Mouse (Mus musculus): ENCODE data around the gene Lbhd2. TPM values are rescaled to one million over a fixed set of nuclear protein-coding genes. Genes with fewer than 3 reads are reported as not detected.

Gene Lbhd2
- total and polyA plus RNA-seq, 3 experiments: not detected

DNA sequence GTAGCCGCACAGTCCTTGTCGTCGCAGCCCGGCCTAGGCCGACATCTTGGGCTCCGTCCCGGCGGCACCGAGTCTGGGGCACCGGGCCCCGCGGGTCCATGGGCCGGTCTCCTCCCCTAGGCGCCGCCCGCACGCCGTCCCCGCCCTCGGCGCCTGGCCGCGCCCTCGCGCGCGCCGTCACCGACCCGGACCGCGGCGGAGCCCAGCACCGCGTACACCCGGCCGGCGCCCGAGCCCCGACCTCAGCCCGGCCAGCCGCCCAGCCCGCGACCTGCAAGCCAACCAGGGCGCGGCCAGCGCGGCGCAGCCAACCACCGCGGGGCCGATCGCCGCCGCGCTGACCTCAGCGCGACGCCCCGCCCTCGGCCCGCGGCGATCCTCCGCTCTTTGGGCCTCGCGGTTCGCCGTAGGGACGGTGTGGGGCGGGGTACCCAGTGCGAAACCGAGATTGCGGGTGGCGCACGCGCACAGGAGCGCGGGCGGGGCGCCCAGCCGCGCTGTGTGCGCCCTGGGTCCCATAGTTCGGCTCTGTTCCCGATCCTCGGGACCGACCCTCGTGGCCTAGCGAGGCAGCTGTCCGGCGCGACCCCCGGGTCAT, 29.1 kb upstream of the Lbhd2 start, which contains the start of gene Cdc42bpb:
Gene Cdc42bpb (minus strand): TSS at position 343 of the 598 bp plus-strand sequence.
- Histone ChIP-seq H3K9me3 (replicated peaks) (peaks cover 18% of the 10 kb centered on the region), H3K27me3 (ENCODE audit: insufficient read depth, low read length) (peaks cover 6% of the 10 kb centered on the region; the same call in 1 of the 2 replicates), H3K4me3 (ENCODE audit: low read depth, low read length) (peak within 1 kb of the TSS; percentile 40; the same call in 1 of the 2 replicates), H3K4me1 (ENCODE audit: insufficient read depth, low read depth, low read length) (no peaks in the 10 kb centered on the region), H3K36me3 (replicated peaks) (no peaks in the 10 kb centered on the region)
- TF ChIP-seq TAL1 (conservative IDR thresholded peaks at IDR 0.05; ENCODE audit: low read depth, low read length): no peak
- no peak for TF ChIP-seq POLR2AphosphoS5 (IDR thresholded peaks at IDR 0.05; ENCODE audit: insufficient replicate concordance, low read depth, low read length)
- no peak for TF ChIP-seq GATA1 (IDR thresholded peaks at IDR 0.05; ENCODE audit: borderline replicate concordance, low read length)
- TF ChIP-seq CTCF (IDR thresholded peaks at IDR 0.05; ENCODE audit: low read depth, low read length): no peak
- TF ChIP-seq GATA2 (IDR thresholded peaks at IDR 0.05; ENCODE audit: borderline replicate concordance, low read depth, low read length): no peak
- no peak for DNase-seq (ENCODE audit: low spot score)
- ATAC-seq (ENCODE audit: extremely low read depth, insufficient number of reproducible peaks, low FRiP score, poor library complexity, severe bottlenecking): no peak

DNA sequence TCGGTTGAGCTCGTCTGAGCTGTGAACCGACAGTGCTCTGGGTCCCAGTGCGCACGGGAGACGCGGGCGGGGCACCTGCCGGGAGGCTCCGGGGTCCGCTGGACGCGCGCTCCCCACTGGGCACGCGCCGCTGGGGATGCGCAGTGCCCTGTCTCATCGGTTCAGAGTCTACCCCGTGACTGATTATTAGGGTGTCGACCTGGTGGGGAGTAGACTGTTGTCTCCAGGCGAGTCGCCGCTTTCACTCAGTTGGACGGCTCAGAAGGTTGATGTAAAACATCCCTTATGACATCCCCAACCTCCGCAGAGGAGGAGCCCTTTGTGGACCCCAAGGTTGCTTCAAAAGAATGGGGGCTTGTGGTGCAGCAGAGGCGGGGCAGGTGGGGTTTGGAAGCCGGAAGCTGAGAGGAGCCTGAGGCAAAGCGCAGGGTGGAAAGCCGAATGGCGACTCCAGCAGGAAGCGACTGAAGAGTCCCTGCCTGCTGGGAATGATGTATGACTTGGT, 28.6 kb upstream of the Lbhd2 start:
- Histone ChIP-seq H3K9me3 (replicated peaks) (peaks cover 18% of the 10 kb centered on the region), H3K4me1 (ENCODE audit: insufficient read depth, low read depth, low read length) (no peaks in the 10 kb centered on the region), H3K27me3 (ENCODE audit: insufficient read depth, low read length) (peaks cover 6% of the 10 kb centered on the region; the same call in 1 of the 2 replicates), H3K4me3 (ENCODE audit: low read depth, low read length) (peak overlapping the region; percentile 11; the same call in 1 of the 2 replicates), H3K36me3 (replicated peaks) (no peaks in the 10 kb centered on the region)
- no peak for TF ChIP-seq CTCF (IDR thresholded peaks at IDR 0.05; ENCODE audit: low read depth, low read length)
- no peak for TF ChIP-seq GATA1 (IDR thresholded peaks at IDR 0.05; ENCODE audit: borderline replicate concordance, low read length)
- no peak for TF ChIP-seq POLR2AphosphoS5 (IDR thresholded peaks at IDR 0.05; ENCODE audit: insufficient replicate concordance, low read depth, low read length)
- no peak for TF ChIP-seq GATA2 (IDR thresholded peaks at IDR 0.05; ENCODE audit: borderline replicate concordance, low read depth, low read length)
- TF ChIP-seq TAL1 (conservative IDR thresholded peaks at IDR 0.05; ENCODE audit: low read depth, low read length): no peak
- no peak for DNase-seq (ENCODE audit: low spot score)
- no peak for ATAC-seq (ENCODE audit: extremely low read depth, insufficient number of reproducible peaks, low FRiP score, poor library complexity, severe bottlenecking)

DNA sequence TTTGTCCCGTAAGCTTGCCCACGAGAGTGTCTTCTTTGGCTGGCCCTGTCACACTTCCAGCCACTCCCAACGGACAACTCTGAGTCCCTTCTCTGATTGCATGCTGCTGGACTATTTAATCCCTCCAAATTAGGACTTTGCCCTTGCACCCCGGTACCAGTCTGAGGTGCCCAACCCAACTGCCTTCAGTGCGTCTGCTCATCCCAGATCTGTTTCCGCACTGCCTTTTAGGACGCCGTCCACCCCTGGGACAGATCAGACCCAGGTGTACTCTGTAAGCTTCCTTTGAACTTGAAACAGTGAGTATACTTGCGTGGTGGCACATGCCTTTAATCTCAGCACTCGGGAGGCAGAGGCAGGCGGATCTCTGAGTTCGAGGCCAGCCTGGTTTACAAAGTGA, 27.8 kb upstream of the Lbhd2 start:
- H3K4me1 ChIP-seq (ENCODE audit: insufficient read depth, low read depth, low read length): no peaks in the 10 kb centered on the region
- DNase-seq (ENCODE audit: low spot score) (no peak), ATAC-seq (ENCODE audit: extremely low read depth, insufficient number of reproducible peaks, low FRiP score, poor library complexity, severe bottlenecking) (no peak)
- H3K27me3 ChIP-seq (ENCODE audit: insufficient read depth, low read length): peaks cover 6% of the 10 kb centered on the region; the same call in 1 of the 2 replicates
- TF ChIP-seq CTCF (IDR thresholded peaks at IDR 0.05; ENCODE audit: low read depth, low read length): no peak
- TF ChIP-seq GATA2 (IDR thresholded peaks at IDR 0.05; ENCODE audit: borderline replicate concordance, low read depth, low read length): no peak
- TF ChIP-seq GATA1 (IDR thresholded peaks at IDR 0.05; ENCODE audit: borderline replicate concordance, low read length): no peak
- TF ChIP-seq TAL1 (conservative IDR thresholded peaks at IDR 0.05; ENCODE audit: low read depth, low read length): no peak
- TF ChIP-seq POLR2AphosphoS5 (IDR thresholded peaks at IDR 0.05; ENCODE audit: insufficient replicate concordance, low read depth, low read length): no peak
- H3K36me3 ChIP-seq (replicated peaks): no peaks in the 10 kb centered on the region
- H3K4me3 ChIP-seq (ENCODE audit: low read depth, low read length): no peak overlapping the region
- H3K9me3 ChIP-seq (replicated peaks): peaks cover 18% of the 10 kb centered on the region

DNA sequence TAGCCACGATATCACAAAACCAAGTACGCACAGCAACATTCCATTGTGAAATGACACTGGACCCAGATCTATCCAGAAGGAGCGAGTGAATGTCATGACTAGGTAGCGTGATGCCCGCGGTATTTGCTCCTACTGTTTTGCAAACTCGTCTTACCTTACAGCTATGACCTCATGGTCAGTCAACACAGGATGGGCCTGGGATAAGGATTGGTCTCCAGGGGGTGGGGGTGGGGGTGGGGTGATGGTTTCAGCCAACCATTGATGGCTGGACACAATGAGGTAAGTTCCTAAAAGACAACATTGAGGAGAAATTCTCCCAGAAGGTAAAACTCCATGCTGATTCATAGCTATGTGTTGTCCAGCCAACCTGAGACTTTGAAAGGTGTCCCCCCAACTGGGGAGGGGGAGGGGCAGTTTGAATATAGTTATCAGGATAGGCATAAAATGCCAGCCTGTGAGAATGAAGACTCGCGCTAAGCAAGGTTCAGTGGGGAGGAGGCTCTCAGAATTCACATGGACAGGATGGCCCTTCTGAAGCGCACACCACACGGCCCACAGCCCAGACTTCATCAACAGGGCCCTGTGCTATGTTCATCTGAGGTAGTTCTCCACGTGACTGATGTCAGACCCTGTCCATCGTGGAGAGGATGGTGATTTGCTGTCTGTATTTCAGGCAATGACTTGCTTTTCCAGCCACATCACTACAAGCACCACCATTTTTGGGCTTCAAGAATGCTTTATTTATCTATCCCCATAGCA, 20.5 kb upstream of the Lbhd2 start:
- peaks cover 10% of the 10 kb centered on the region for H3K27me3 ChIP-seq (ENCODE audit: insufficient read depth, low read length)

DNA sequence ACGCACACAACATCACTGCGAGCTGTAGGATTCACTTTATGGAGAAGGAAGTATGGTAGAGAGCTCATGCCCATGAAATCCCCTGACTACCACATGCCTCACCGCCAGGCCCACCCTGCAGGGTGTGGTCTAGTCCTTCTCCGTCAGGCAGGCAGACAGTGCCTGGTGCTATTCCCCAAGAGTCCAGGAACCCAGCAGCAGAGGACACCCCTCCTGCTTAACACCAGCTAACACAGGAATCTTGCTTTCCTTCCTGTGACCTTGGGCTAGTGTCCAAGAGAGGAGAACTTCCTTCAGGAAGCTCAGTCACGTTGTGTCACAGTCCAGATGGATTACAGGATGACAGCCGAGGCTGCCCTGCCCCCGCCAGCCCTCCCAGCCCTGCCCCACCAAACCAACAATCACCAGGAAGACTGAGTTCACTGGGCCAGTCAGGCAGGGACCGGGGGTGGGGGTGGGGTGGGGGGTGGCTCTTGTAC, 19.9 kb upstream of the Lbhd2 start:
- no peak overlapping the region for H3K4me3 ChIP-seq (ENCODE audit: low read depth, low read length)
- no peak for TF ChIP-seq POLR2AphosphoS5 (IDR thresholded peaks at IDR 0.05; ENCODE audit: insufficient replicate concordance, low read depth, low read length)
- no peak for TF ChIP-seq GATA2 (IDR thresholded peaks at IDR 0.05; ENCODE audit: borderline replicate concordance, low read depth, low read length)
- TF ChIP-seq TAL1 (conservative IDR thresholded peaks at IDR 0.05; ENCODE audit: low read depth, low read length): no peak
- no peak for TF ChIP-seq GATA1 (IDR thresholded peaks at IDR 0.05; ENCODE audit: borderline replicate concordance, low read length)
- no peak for TF ChIP-seq CTCF (IDR thresholded peaks at IDR 0.05; ENCODE audit: low read depth, low read length)
- no peak for ATAC-seq (ENCODE audit: extremely low read depth, insufficient number of reproducible peaks, low FRiP score, poor library complexity, severe bottlenecking)

More for the DNA sequence above, 20.5 kb upstream of the Lbhd2 start:
- no peak for ATAC-seq (ENCODE audit: extremely low read depth, insufficient number of reproducible peaks, low FRiP score, poor library complexity, severe bottlenecking)
- H3K4me1 ChIP-seq (ENCODE audit: insufficient read depth, low read depth, low read length): no peaks in the 10 kb centered on the region
- no peaks in the 10 kb centered on the region for H3K9me3 ChIP-seq (replicated peaks)
- no peak overlapping the region for H3K4me3 ChIP-seq (ENCODE audit: low read depth, low read length)
- no peak for TF ChIP-seq CTCF (IDR thresholded peaks at IDR 0.05; ENCODE audit: low read depth, low read length)
- TF ChIP-seq POLR2AphosphoS5 (IDR thresholded peaks at IDR 0.05; ENCODE audit: insufficient replicate concordance, low read depth, low read length): no peak
- no peak for TF ChIP-seq TAL1 (conservative IDR thresholded peaks at IDR 0.05; ENCODE audit: low read depth, low read length)
- no peak for TF ChIP-seq GATA2 (IDR thresholded peaks at IDR 0.05; ENCODE audit: borderline replicate concordance, low read depth, low read length)
- H3K36me3 ChIP-seq (replicated peaks): no peaks in the 10 kb centered on the region
- DNase-seq (ENCODE audit: low spot score): no peak

DNA sequence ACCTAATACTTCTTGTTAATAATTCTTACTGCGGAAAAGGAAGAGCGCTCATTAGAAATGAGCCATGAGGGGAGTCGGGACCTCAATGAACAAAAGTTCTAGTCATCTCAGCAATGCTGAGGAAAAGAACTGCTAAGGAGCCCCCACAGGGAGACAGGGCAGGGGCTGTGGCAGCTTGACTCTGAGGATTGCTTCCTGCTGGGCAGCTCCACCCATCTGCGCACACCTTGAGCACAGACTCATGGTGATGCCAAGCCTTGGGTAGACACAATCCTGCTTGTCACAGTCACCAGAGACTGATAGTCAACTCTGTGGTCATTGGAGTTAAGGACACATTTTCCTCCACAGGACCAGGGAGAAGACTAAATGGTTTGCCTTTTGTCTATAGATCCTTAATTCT, 19.5 kb upstream of the Lbhd2 start:
- DNase-seq (ENCODE audit: low spot score) (no peak), ATAC-seq (ENCODE audit: extremely low read depth, insufficient number of reproducible peaks, low FRiP score, poor library complexity, severe bottlenecking) (no peak)
- Histone ChIP-seq H3K9me3 (replicated peaks) (no peaks in the 10 kb centered on the region), H3K4me3 (ENCODE audit: low read depth, low read length) (no peak overlapping the region), H3K4me1 (ENCODE audit: insufficient read depth, low read depth, low read length) (no peaks in the 10 kb centered on the region), H3K27me3 (ENCODE audit: insufficient read depth, low read length) (peaks cover 10% of the 10 kb centered on the region), H3K36me3 (replicated peaks) (no peaks in the 10 kb centered on the region)
- TF ChIP-seq CTCF (IDR thresholded peaks at IDR 0.05; ENCODE audit: low read depth, low read length): no peak
- no peak for TF ChIP-seq GATA2 (IDR thresholded peaks at IDR 0.05; ENCODE audit: borderline replicate concordance, low read depth, low read length)
- no peak for TF ChIP-seq TAL1 (conservative IDR thresholded peaks at IDR 0.05; ENCODE audit: low read depth, low read length)
- no peak for TF ChIP-seq GATA1 (IDR thresholded peaks at IDR 0.05; ENCODE audit: borderline replicate concordance, low read length)
- no peak for TF ChIP-seq POLR2AphosphoS5 (IDR thresholded peaks at IDR 0.05; ENCODE audit: insufficient replicate concordance, low read depth, low read length)

More for the DNA sequence above, 19.9 kb upstream of the Lbhd2 start:
- Histone ChIP-seq H3K9me3 (replicated peaks) (no peaks in the 10 kb centered on the region), H3K27me3 (ENCODE audit: insufficient read depth, low read length) (peaks cover 10% of the 10 kb centered on the region), H3K36me3 (replicated peaks) (no peaks in the 10 kb centered on the region), H3K4me1 (ENCODE audit: insufficient read depth, low read depth, low read length) (no peaks in the 10 kb centered on the region)
- DNase-seq (ENCODE audit: low spot score): no peak
